Mouse (Mus musculus) c-Kit-positive CD71-negative TER-119-negative erythroid progenitor cells, embryonic 14.5 days (primary cell): ENCODE measurements around the gene D7Ertd443e.

Experiments
- DNase-seq: peaks from one replicate; pipeline ENCODE4 v3.0.0-alpha.2; 2013; ENCODE audit warnings: low read depth

The D7Ertd443e gene

GRCm38 (mm10) chr7:134289126-134289525 lies 96.3 kb downstream of the D7Ertd443e start:
- DNase-seq, result no peak

GRCm38 (mm10) chr7:134287570-134288222 lies 97.8 kb downstream of the D7Ertd443e start:
- DNase-seq, result no peak

- DNase-seq, result no peak
Observed at GRCm38 (mm10) chr7:134272956-134273355, 112.5 kb downstream of the D7Ertd443e start.

GRCm38 (mm10) chr7:134272421-134272820 lies 113.0 kb downstream of the D7Ertd443e start:
- DNase-seq, result no peak

- no peak for DNase-seq
Observed at GRCm38 (mm10) chr7:134265783-134266182, 119.7 kb downstream of the D7Ertd443e start.

GRCm38 (mm10) chr7:134263146-134263906 lies 122.1 kb downstream of the D7Ertd443e start:
- peak; percentile 50 for DNase-seq

GRCm38 (mm10) chr7:134261003-134261701 lies 124.3 kb downstream of the D7Ertd443e start:
- no peak for DNase-seq

- DNase-seq, result no peak
Observed at GRCm38 (mm10) chr7:134250273-134250870, 135.1 kb downstream of the D7Ertd443e start.

- DNase-seq, result no peak
Observed at GRCm38 (mm10) chr7:134248041-134248440, 137.4 kb downstream of the D7Ertd443e start.

- no peak for DNase-seq
Observed at GRCm38 (mm10) chr7:134246624-134247023, 138.8 kb downstream of the D7Ertd443e start.

GRCm38 (mm10) chr7:134242773-134243172 lies 142.7 kb downstream of the D7Ertd443e start:
- DNase-seq, result no peak

- DNase-seq, result no peak
Observed at GRCm38 (mm10) chr7:134241212-134241611, 144.2 kb downstream of the D7Ertd443e start.

- no peak for DNase-seq
Observed at GRCm38 (mm10) chr7:134240579-134240978, 144.9 kb downstream of the D7Ertd443e start.

GRCm38 (mm10) chr7:134238863-134239262 lies 146.6 kb downstream of the D7Ertd443e start:
- DNase-seq, result no peak

- no peak for DNase-seq
Observed at GRCm38 (mm10) chr7:134237356-134237755, 148.1 kb downstream of the D7Ertd443e start.

GRCm38 (mm10) chr7:134236727-134237126 lies 148.7 kb downstream of the D7Ertd443e start:
- no peak for DNase-seq

- no peak for DNase-seq
Observed at GRCm38 (mm10) chr7:134235552-134235951, 149.9 kb downstream of the D7Ertd443e start.

- DNase-seq, result no peak
Observed at GRCm38 (mm10) chr7:134231378-134232346, 153.8 kb downstream of the D7Ertd443e start, which contains the start of gene Adam12. Gene Adam12 (minus strand): TSS chr7:134232146.

GRCm38 (mm10) chr7:134230708-134231107 lies 154.8 kb downstream of the D7Ertd443e start:
- DNase-seq, result no peak

- no peak for DNase-seq
Observed at GRCm38 (mm10) chr7:134229899-134230298, 155.6 kb downstream of the D7Ertd443e start.
